Mouse (Mus musculus) lung, embryonic 14.5 days (tissue): ENCODE results near the gene Aldh9a1. TPM values are rescaled to one million over a fixed set of nuclear protein-coding genes. Genes with fewer than 3 reads are reported as not detected.

Experiments
- ATAC-seq: fragments of 200-750 bp; cut with Nextera tagmentation; 2 replicates; pipeline ENCODE4 v1.8.0; 2017; ENCODE audit warnings: mild to moderate bottlenecking, moderate TSS enrichment, moderate library complexity; ENCODE audit not compliant: insufficient read depth
- DNase-seq: peaks from one replicate; pipeline ENCODE4 v3.0.0-alpha.2; 2015
- H3K27ac ChIP-seq: fragments of 300-500 bp; sonication (generic); 2 replicates; pipeline ENCODE4 v1.5.1; 2014; ENCODE audit warnings: low read depth, mild to moderate bottlenecking, moderate library complexity
- H3K27me3 ChIP-seq: fragments of 300-500 bp; sonication (generic); 2 replicates; pipeline ENCODE4 v1.6.1; 2014; ENCODE audit warnings: low read length, control low read depth; ENCODE audit not compliant: insufficient read depth
- H3K36me3 ChIP-seq: fragments of 300-500 bp; sonication (generic); 2 replicates; pipeline ENCODE4 v1.6.1; 2014; ENCODE audit warnings: control low read depth; ENCODE audit not compliant: insufficient read depth
- H3K4me1 ChIP-seq: fragments of 300-500 bp; sonication (generic); 2 replicates; pipeline ENCODE4 v1.6.1; 2014; ENCODE audit warnings: antibody characterized with exemption, control low read depth; ENCODE audit not compliant: insufficient read depth
- H3K4me2 ChIP-seq: fragments of 300-500 bp; sonication (generic); 2 replicates; pipeline ENCODE4 v1.6.1; 2014; ENCODE audit warnings: mild to moderate bottlenecking
- H3K4me3 ChIP-seq: fragments of 300-500 bp; sonication (generic); 2 replicates; pipeline ENCODE4 v1.5.1; 2014; ENCODE audit warnings: low read depth, low read length
- H3K9ac ChIP-seq: fragments of 300-500 bp; sonication (generic); 2 replicates; pipeline ENCODE4 v1.6.1; 2014
- H3K9me3 ChIP-seq: fragments of 300-500 bp; sonication (generic); 2 replicates; pipeline ENCODE4 v1.6.1; 2016; ENCODE audit warnings: low read depth, low read length, control low read depth
- CTCF ChIP-seq: IDR thresholded peaks from 2 replicates; pipeline ENCODE4 v1.5.1; 2016; ENCODE audit warnings: antibody characterized with exemption, low read depth
- WGBS: fragments of 180-500 bp; shearing (Covaris S2); extraction: QIAGEN DNeasy Blood & Tissue Kit; methylation state at CpG from one replicate; pipeline ENCODE4 v1.1.7; 2014; 5-methylcytosine and 5-hydroxymethylcytosine counted together
- polyA plus RNA-seq: library from polyadenylated mRNA; unstranded; fragments of >200 nt; fragmentation: Nextera tagmentation; extraction: Ambion mirVana; gene quantifications from 2 replicates; pipeline ENCODE4 v1.2.1, GENCODE M21; 2014

Gene Aldh9a1
- polyA plus RNA-seq, 1 experiment from 2014 or later = 46.2 TPM

DNA sequence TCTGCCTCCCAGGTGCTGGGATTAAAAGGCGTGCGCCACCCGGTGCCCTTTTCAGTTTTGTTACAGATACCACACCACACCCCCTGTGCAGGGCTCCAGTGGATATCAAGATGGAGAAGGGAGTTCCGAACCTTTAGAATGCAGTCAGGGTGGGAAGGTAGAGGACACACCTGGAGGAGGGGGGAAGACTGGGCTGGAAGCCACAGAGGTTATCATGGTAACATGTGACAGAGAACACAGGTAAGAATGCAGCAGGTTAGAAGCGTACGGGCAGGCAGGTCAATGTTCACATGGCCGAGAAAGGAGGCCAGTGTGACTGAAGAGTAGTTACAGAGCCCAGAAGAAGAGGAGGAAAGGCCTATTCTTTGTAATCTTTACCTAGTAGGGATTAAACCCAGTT lies 39.8 kb downstream of the Aldh9a1 start:
- Histone ChIP-seq H3K9ac (no peak overlapping the region), H3K27me3 (no peaks in the 10 kb centered on the region), H3K4me2 (no peak overlapping the region), H3K27ac (no peak overlapping the region), H3K9me3 (no peaks in the 10 kb centered on the region), H3K4me1 (no peaks in the 10 kb centered on the region), H3K36me3 (no peaks in the 10 kb centered on the region), H3K4me3 (no peak overlapping the region)
- TF ChIP-seq CTCF = no peak
- ATAC-seq = no peak
- no peak for DNase-seq
- WGBS = 89% methylated on average over 7 of the region's 7 CpGs

DNA sequence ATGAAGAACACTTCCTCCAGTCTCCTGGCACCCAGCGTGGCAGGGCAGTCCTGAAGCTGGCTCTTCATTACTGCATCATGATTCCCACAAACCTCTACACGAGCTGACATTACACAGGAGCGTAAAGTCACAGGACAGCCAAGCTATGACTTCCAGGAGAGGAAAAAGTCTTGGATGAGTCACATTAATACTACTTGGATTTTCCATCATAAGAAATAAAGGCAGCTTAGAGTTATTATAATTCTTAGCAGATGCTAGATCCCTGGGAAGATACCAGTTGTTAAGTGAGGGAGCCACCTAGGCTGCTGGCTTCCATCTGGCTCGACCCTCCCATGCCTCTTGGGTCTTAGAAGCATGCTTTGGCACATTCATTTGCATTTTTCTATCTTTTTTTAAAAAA lies 40.6 kb downstream of the Aldh9a1 start:
- WGBS = 73% methylated on average over 4 of the region's 4 CpGs
- no peak overlapping the region for H3K27ac ChIP-seq
- no peak overlapping the region for H3K4me3 ChIP-seq
- no peak for TF ChIP-seq CTCF
- no peaks in the 10 kb centered on the region for H3K4me1 ChIP-seq
- no peak overlapping the region for H3K4me2 ChIP-seq
- H3K27me3 ChIP-seq = no peaks in the 10 kb centered on the region
- H3K9me3 ChIP-seq = no peaks in the 10 kb centered on the region
- DNase-seq = no peak
- no peak overlapping the region for H3K9ac ChIP-seq
- H3K36me3 ChIP-seq = no peaks in the 10 kb centered on the region
- no peak for ATAC-seq

DNA sequence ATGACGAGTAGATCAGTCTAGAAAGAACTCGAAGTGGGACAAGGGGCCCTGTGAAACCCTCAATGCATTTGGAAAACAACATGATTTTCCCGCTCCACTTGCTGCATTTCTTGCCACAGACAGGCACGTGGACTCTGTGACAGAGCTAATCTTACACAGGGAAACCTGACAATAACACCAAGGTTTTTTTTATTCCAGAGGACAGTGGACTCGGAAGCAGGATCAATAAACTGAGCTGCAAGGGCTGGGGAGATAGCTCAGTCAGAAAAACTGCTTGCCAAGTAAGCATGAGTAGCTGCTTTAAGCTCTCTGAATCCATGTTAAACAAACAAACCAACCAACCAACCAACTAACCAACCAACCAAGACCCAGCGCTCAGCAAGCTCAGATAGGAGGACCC lies 41.5 kb downstream of the Aldh9a1 start:
- Histone ChIP-seq H3K4me2 (0 out of 2 replicates have a peak overlapping the region, but pooled peaks have one; percentile 21), H3K9ac (no peak overlapping the region), H3K36me3 (no peaks in the 10 kb centered on the region), H3K4me3 (no peak overlapping the region), H3K9me3 (no peaks in the 10 kb centered on the region), H3K4me1 (no peaks in the 10 kb centered on the region), H3K27ac (no peak overlapping the region), H3K27me3 (no peaks in the 10 kb centered on the region)
- TF ChIP-seq CTCF = no peak
- no peak for ATAC-seq
- DNase-seq = no peak
- WGBS = 73% methylated on average over 6 of the region's 6 CpGs

DNA sequence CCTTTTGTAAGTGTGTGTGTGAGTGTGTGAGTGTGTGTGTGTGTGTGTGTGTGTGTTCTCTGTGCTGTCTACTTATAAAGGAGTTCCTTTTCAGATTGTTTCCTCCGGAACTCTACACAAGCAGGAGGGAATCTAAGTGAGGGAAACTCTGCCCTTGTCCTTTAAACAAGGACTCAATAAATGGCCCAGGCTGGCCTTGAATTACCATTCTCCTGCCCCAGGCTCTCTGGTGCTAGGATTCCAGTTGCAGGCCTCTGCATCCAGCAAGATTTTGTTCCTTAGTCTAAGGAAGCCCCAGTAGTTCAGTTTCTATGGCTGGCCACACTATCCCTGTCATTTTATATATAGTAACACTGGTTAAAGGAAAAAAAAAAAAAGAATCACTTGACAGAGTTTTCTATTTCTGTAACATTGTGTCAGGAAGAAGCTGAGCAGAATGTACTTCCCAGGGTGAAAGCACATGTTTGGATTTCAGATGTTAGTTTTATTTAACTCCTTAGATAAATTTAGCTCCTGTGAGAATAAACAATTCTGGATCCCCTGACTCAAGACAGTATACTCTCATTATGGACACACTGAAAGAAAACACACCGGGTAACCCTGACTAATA lies 42.3 kb downstream of the Aldh9a1 start:
- Histone ChIP-seq H3K27ac (0 out of 2 replicates have a peak overlapping the region, but pooled peaks have one; percentile 19), H3K4me3 (peak overlapping the region; percentile 47), H3K4me2 (peak overlapping the region; percentile 96), H3K27me3 (no peaks in the 10 kb centered on the region), H3K9ac (0 out of 2 replicates have a peak overlapping the region, but pooled peaks have one; percentile 10), H3K4me1 (no peaks in the 10 kb centered on the region), H3K36me3 (no peaks in the 10 kb centered on the region), H3K9me3 (no peaks in the 10 kb centered on the region)
- no peak for TF ChIP-seq CTCF
- ATAC-seq (no peak), DNase-seq (no peak)
- WGBS = 34% methylated on average over 2 of the region's 2 CpGs

DNA sequence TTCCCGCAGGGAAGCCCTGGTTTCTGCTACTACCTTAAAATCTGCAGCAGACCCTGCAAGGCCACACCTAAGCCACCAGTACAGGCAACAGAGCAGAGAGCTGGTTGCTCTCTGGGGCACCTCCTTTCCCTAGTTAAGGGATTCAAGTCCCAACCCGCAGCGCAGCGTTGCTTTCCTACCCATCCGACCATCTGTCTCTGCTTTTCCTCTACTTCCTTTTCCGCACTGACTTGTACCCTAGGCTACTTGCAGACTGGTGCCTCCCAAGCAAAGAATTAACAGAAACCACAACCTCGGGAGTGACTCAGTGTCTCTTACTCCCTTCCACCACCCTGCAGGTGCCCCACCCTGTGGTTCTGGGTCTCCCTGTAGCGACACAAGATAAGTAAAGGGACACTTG lies 42.9 kb downstream of the Aldh9a1 start:
- no peak for TF ChIP-seq CTCF
- Histone ChIP-seq H3K9me3 (no peaks in the 10 kb centered on the region), H3K9ac (peak overlapping the region; percentile 72; the same call in 1 of the 2 replicates), H3K4me2 (peak overlapping the region; percentile 96), H3K27ac (no peak overlapping the region), H3K27me3 (no peaks in the 10 kb centered on the region), H3K4me1 (no peaks in the 10 kb centered on the region), H3K4me3 (peak overlapping the region; percentile 47), H3K36me3 (no peaks in the 10 kb centered on the region)
- peak; percentile 28 for DNase-seq
- WGBS = 9% methylated on average over 8 of the region's 8 CpGs
- no peak for ATAC-seq

DNA sequence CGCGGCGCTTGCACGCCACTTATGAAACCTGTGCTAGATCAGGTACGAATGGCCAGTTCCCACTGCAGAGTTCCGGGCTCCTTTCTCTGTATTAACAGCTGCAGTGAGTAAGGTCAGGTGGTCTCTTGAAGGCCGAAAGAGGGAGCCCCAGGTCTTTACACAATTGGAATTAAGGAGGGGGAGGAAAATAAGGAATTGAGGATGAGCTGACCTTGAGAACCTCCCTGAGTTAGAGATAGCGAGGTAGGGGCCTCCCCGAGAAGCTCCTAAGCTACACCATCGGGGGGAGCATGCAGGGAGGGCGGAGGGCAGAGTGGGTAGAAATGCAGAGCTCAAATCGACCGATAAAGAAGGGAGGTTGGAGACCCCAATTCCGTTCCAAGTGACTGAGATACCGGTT lies 43.5 kb downstream of the Aldh9a1 start:
- Histone ChIP-seq H3K4me3 (peak overlapping the region; percentile 47), H3K9me3 (no peaks in the 10 kb centered on the region), H3K27me3 (no peaks in the 10 kb centered on the region), H3K9ac (peak overlapping the region; percentile 72), H3K4me2 (peak overlapping the region; percentile 96), H3K4me1 (no peaks in the 10 kb centered on the region), H3K27ac (peak overlapping the region; percentile 6), H3K36me3 (no peaks in the 10 kb centered on the region)
- peak; percentile 46 for ATAC-seq
- TF ChIP-seq CTCF = no peak
- under 1% methylated on average over 15 of the region's 15 CpGs for WGBS
- peak; percentile 45 for DNase-seq

DNA sequence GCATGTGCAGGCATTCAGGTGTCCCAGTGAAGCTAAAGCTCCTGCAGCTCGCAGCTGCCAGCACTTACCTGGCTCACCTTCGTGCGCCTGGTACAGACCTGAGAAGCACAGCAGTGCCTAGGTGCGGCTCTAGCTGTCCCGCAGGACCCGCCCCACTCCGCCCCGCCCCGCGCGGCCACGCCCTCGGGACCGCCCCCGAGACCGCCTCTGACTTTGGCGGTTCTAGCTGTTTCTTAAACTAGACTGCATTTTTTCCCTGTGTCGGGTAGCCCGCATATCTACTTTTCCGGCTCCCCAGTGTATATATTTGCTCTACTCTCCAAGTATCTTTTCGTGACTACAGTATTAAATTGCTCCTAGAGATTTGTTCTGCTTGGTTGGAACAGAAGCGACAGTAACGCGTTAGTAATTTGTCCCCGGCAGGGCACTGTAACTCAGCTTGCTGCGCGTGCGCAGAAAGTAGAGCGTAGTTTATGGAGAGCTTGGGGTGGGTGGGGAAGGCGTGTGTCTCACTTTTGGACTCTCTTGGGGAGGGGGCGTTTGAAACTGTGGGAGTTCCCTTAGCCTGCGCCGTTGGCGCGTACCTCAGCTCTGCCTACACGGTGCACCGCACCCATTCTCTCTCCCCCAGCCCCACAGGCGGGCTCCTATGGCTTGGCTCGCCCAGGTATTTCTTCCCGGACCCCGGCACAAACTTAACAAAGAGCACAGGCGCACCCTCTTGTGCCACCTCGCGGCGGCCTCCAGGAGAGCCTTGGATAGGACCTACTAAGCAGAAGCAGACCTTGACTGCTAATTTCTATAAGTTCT lies 44.1 kb downstream of the Aldh9a1 start, which contains the start of gene Mgst3:
Gene Mgst3 (minus strand): TSS at position 159 of the 810 bp plus-strand sequence.
- Histone ChIP-seq H3K27me3 (no peaks in the 10 kb centered on the region), H3K27ac (peak within 1 kb of the TSS; percentile 76), H3K4me2 (peak within 1 kb of the TSS; percentile 96), H3K4me3 (peak within 1 kb of the TSS; percentile 47), H3K9me3 (no peaks in the 10 kb centered on the region), H3K4me1 (no peaks in the 10 kb centered on the region), H3K9ac (peak within 1 kb of the TSS; percentile 72), H3K36me3 (no peaks in the 10 kb centered on the region)
- DNase-seq = peak; percentile 98
- TF ChIP-seq CTCF = peak; percentile 70
- WGBS = under 1% methylated on average over 45 of the region's 45 CpGs
- ATAC-seq = peak; percentile 97
